Mouse (Mus musculus) embryonic fibroblast, embryonic 13.5 days (primary cell): ENCODE measurements around the gene Oas1d.
"Not testable (repeated sequence)": the region's sequence is repeated elsewhere in the genome, so short reads cannot be mapped to it uniquely, and the experiment has no call there.

ENCODE experiments used
- CTCF ChIP-seq: IDR thresholded peaks from 2 replicates; pipeline ENCODE4 v1.5.1; 2011; ENCODE audit warnings: mild to moderate bottlenecking, control low read depth, low read length, moderate library complexity, borderline replicate concordance; ENCODE audit not compliant: insufficient read depth
- POLR2A ChIP-seq: IDR thresholded peaks from 2 replicates; pipeline ENCODE4 v1.6.1; 2011; ENCODE audit warnings: low read depth, mild to moderate bottlenecking, control low read depth, low read length, moderate library complexity

- not testable (repeated sequence) for TF ChIP-seq CTCF, POLR2A
These were observed 26.0 kb upstream of the Oas1d start for GRCm38 (mm10) chr5:120888294-120888815.
